ENCODE assay signal across 8 mouse cellular contexts in the genomic region with DNA sequence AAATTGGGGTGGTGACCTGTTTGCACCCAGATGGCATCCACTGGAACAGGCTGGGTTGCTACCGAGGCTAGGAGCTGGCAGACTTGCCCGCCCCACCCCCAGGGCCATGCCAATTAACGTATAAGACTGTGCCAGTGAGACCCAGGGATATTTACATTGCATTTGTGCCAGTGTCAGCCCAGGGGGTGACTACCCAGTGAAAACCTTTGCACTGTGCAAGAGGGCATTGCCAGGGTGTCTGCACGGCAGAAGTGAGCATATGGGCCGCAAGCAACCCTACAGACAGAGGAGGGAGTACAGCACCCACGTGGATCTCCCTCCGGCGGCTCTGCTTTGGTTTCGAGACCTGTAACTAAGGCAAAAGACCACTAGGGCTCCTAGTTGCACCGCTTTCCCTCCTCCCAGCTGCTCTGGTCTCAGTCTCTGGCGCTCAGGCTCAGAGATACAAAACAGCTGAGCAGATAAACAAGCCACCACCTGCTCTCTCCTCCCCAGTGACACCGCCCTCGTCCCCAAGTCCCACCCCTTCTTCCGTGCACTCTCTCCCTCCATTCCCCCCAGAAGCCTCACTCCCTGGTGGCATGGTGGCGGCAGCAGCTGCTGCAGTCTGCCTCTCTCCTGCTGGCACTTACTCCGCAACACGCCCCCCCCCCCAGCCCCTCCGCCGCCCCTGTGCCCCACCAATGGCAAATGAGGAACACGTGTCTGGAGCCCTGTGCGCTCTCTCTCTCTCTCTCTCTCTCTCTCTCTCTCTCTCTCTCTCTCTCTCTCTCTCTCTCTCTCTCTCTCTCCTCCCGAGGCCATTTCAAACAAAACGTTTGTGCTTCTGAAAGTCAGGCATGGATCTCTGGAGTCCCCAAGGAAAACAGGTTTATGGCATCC. TPM values are rescaled to one million over a fixed set of nuclear protein-coding genes. Genes with fewer than 3 reads are reported as not detected.
DNase-seq lines count a peak whose midpoint lies in the region; ATAC-seq lines count a peak whose summit lies in the region.

No protein-coding gene starts in this region.

- peaks cover 11% of the 10 kb centered on the region for H3K4me1 ChIP-seq in intestine, embryonic 15.5 days (replicated peaks)
- peaks cover 18% of the 10 kb centered on the region for H3K4me1 ChIP-seq in limb, embryonic 11.5 days (ENCODE audit: control insufficient read depth, insufficient read depth, low read length)
- H3K4me1 ChIP-seq in midbrain, embryonic 13.5 days (replicated peaks): peaks cover 30% of the 10 kb centered on the region

- peak; percentile 32 for DNase-seq in ovary, adult 18-20 months (ENCODE audit: low spot score)
- DNase-seq in ovary, postnatal 10 days (ENCODE audit: low spot score): no peak
- peak; percentile 48 for DNase-seq in gastrocnemius, postnatal 10 days
- DNase-seq in limb, embryonic 11.5 days (ENCODE audit: low spot score): peak; percentile 79
- peak; percentile 53 to 68 for DNase-seq in spleen, postnatal 14 days (ENCODE audit: low spot score in 2 of 2)

- peak overlapping the region; percentile 40 for H3K4me3 ChIP-seq in intestine, embryonic 15.5 days (replicated peaks)
- peak overlapping the region; percentile 30 for H3K4me3 ChIP-seq in limb, embryonic 11.5 days (ENCODE audit: low read depth, low read length)
- H3K4me3 ChIP-seq in midbrain, embryonic 13.5 days (replicated peaks): peak overlapping the region; percentile 45

- H3K9me3 ChIP-seq in intestine, embryonic 15.5 days: no peaks in the 10 kb centered on the region
- H3K9me3 ChIP-seq in limb, embryonic 11.5 days (ENCODE audit: control insufficient read depth, low read length): no peaks in the 10 kb centered on the region
- H3K9me3 ChIP-seq in midbrain, embryonic 13.5 days: no peaks in the 10 kb centered on the region

- H3K4me2 ChIP-seq in intestine, embryonic 15.5 days (replicated peaks): peak overlapping the region; percentile 89
- peak overlapping the region; percentile 78 for H3K4me2 ChIP-seq in limb, embryonic 11.5 days (ENCODE audit: low read depth, severe bottlenecking)
- peak overlapping the region; percentile 85 for H3K4me2 ChIP-seq in midbrain, embryonic 13.5 days (replicated peaks)

- 2% methylated on average over 22 of the region's 23 CpGs for WGBS in intestine, embryonic 15.5 days
- WGBS in limb, embryonic 11.5 days: under 1% methylated on average over 18 of the region's 23 CpGs
- 0% methylated on average over 23 of the region's 23 CpGs for WGBS in midbrain, embryonic 13.5 days

- ATAC-seq in common myeloid progenitor, adult 5-6 weeks (replicated peaks; ENCODE audit: low read depth, poor library complexity, severe bottlenecking): peak; percentile 91
- peak; percentile 95 for ATAC-seq in intestine, embryonic 15.5 days
- peak; percentile 84 for ATAC-seq in limb, embryonic 11.5 days (ENCODE audit: insufficient number of reproducible peaks, low FRiP score, low TSS enrichment, low read depth)
- ATAC-seq in midbrain, embryonic 13.5 days: peak; percentile 94

- H3K27ac ChIP-seq in intestine, embryonic 15.5 days: no peak overlapping the region
- peak overlapping the region; percentile 56 for H3K27ac ChIP-seq in limb, embryonic 11.5 days (replicated peaks; ENCODE audit: low read depth, low read length)
- peak overlapping the region; percentile 81 for H3K27ac ChIP-seq in midbrain, embryonic 13.5 days

- H3K36me3 ChIP-seq in intestine, embryonic 15.5 days: no peaks in the 10 kb centered on the region
- H3K36me3 ChIP-seq in limb, embryonic 11.5 days (ENCODE audit: control insufficient read depth, insufficient read depth, low read length): no peaks in the 10 kb centered on the region
- no peaks in the 10 kb centered on the region for H3K36me3 ChIP-seq in midbrain, embryonic 13.5 days

- no peaks in the 10 kb centered on the region for H3K27me3 ChIP-seq in intestine, embryonic 15.5 days (replicated peaks)
- no peaks in the 10 kb centered on the region for H3K27me3 ChIP-seq in limb, embryonic 11.5 days (ENCODE audit: control insufficient read depth, insufficient read depth, low read length)
- H3K27me3 ChIP-seq in midbrain, embryonic 13.5 days: no peaks in the 10 kb centered on the region

- H3K9ac ChIP-seq in intestine, embryonic 15.5 days: no peak overlapping the region
- H3K9ac ChIP-seq in limb, embryonic 11.5 days (ENCODE audit: low read length): peak overlapping the region; percentile 49
- H3K9ac ChIP-seq in midbrain, embryonic 13.5 days (replicated peaks): peak overlapping the region; percentile 55

RNA-seq across cellular contexts. Expression of gene Hdhd5, which starts 49.0 kb away (rescaled TPM):
- 11.6 and 15.0 TPM in 2 replicates for total RNA-seq in common myeloid progenitor, adult 5-6 weeks (2017)
- total RNA-seq in gastrocnemius, postnatal 10 days (2021): 10 to 100 TPM; 16.8 to 18.4 TPM
- 15.7 and 16.5 TPM in 2 replicates for polyA plus RNA-seq in intestine, embryonic 15.5 days (2015; fragmentation: Nextera tagmentation; extraction: Ambion mirVana)
- polyA plus RNA-seq in limb, embryonic 11.5 days (2014; fragmentation: Nextera tagmentation; extraction: Ambion mirVana): 16.8 and 19.8 TPM in 2 replicates
- polyA plus RNA-seq in midbrain, embryonic 13.5 days (2015; fragmentation: Nextera tagmentation; extraction: Ambion mirVana): 14.5 and 15.3 TPM in 2 replicates
